Mouse (Mus musculus) embryonic fibroblast, embryonic 13.5 days (primary cell): Measurements from ENCODE around the gene Cfap97d2. TPM values are rescaled to one million over a fixed set of nuclear protein-coding genes. Genes with fewer than 3 reads are reported as not detected.

Experiments used
- H3K27ac ChIP-seq: 2 replicates; pipeline ENCODE4 v1.5.1; 2012; ENCODE audit warnings: low read length, control low read depth, inconsistent platforms; ENCODE audit not compliant: insufficient read depth
- H3K4me1 ChIP-seq: 2 replicates; pipeline ENCODE4 v1.6.1; 2011; ENCODE audit warnings: low read length; ENCODE audit not compliant: control insufficient read depth, insufficient read depth
- H3K4me3 ChIP-seq: 2 replicates; pipeline ENCODE4 v1.5.1; 2011; ENCODE audit warnings: mild to moderate bottlenecking, control low read depth, low read length; ENCODE audit not compliant: insufficient read depth
- CTCF ChIP-seq: IDR thresholded peaks from 2 replicates; pipeline ENCODE4 v1.5.1; 2011; ENCODE audit warnings: mild to moderate bottlenecking, control low read depth, low read length, moderate library complexity, borderline replicate concordance; ENCODE audit not compliant: insufficient read depth
- POLR2A ChIP-seq: IDR thresholded peaks from 2 replicates; pipeline ENCODE4 v1.6.1; 2011; ENCODE audit warnings: low read depth, mild to moderate bottlenecking, control low read depth, low read length, moderate library complexity
- polyA plus RNA-seq: library from polyadenylated mRNA; stranded (reverse); fragments of >200 nt; gene quantifications from 2 replicates; pipeline ENCODE4 v1.2.4, GENCODE M21; 2011; ENCODE audit warnings: low read depth; ENCODE audit not compliant: missing spikeins, insufficient read length

The Cfap97d2 gene
- polyA plus RNA-seq = not detected in 2 replicates

GRCm38 (mm10) chr8:13705668-13706067, at the start of gene Cfap97d2:
Gene Cfap97d2 (plus strand): TSS chr8:13705889.
- no peak within 1 kb of the TSS for H3K4me3 ChIP-seq
- TF ChIP-seq POLR2A (no peak), CTCF (no peak)
- H3K27ac ChIP-seq = no peak within 1 kb of the TSS

GRCm38 (mm10) chr8:13657479-13657878, 48.2 kb upstream of the Cfap97d2 start:
- H3K4me1 ChIP-seq = 0 out of 2 replicates have a peak, but pooled peaks cover 4% of the 10 kb centered on the region
- no peak overlapping the region for H3K27ac ChIP-seq
- no peak for TF ChIP-seq POLR2A
- no peak for TF ChIP-seq CTCF
- H3K4me3 ChIP-seq = no peak overlapping the region

More at GRCm38 (mm10) chr8:13705668-13706067, at the start of gene Cfap97d2:
- no peaks in the 10 kb centered on the region for H3K4me1 ChIP-seq

GRCm38 (mm10) chr8:13660323-13660722, 45.4 kb upstream of the Cfap97d2 start:
- Histone ChIP-seq H3K4me1 (0 out of 2 replicates have a peak, but pooled peaks cover 4% of the 10 kb centered on the region), H3K4me3 (no peak overlapping the region), H3K27ac (no peak overlapping the region)
- no peak for TF ChIP-seq POLR2A
- TF ChIP-seq CTCF = no peak

- TF ChIP-seq POLR2A (no peak), CTCF (no peak)
- no peak overlapping the region for H3K27ac ChIP-seq
- no peak overlapping the region for H3K4me3 ChIP-seq
- H3K4me1 ChIP-seq = peaks cover 25% of the 10 kb centered on the region
Observed at GRCm38 (mm10) chr8:13664711-13665210, 40.9 kb upstream of the Cfap97d2 start.

GRCm38 (mm10) chr8:13665538-13665937, 40.2 kb upstream of the Cfap97d2 start:
- Histone ChIP-seq H3K27ac (no peak overlapping the region), H3K4me3 (no peak overlapping the region), H3K4me1 (peaks cover 25% of the 10 kb centered on the region)
- TF ChIP-seq POLR2A = no peak
- no peak for TF ChIP-seq CTCF

DNA sequence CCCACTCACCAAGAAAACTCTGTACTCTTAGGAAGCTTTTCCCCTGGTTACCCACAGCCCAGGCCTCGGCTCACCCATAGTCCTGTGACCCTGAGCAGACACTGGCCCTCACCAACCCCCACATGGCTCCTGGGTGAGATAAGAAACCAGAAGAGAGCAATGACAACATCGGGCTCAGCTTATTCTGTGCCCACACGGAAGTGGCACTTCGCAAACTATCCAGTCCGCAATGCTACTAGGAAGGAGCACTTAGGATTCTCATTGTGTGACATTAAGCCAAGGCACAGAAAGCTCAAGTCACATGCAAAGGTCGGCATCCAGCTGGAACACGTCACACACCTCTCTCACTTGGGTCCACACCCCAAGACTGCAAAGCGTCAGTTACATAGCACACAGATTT, 39.7 kb upstream of the Cfap97d2 start:
- Histone ChIP-seq H3K27ac (no peak overlapping the region), H3K4me1 (peaks cover 25% of the 10 kb centered on the region), H3K4me3 (no peak overlapping the region)
- TF ChIP-seq CTCF (no peak), POLR2A (no peak)

- Histone ChIP-seq H3K27ac (peak overlapping the region; percentile 97), H3K4me3 (no peak overlapping the region), H3K4me1 (peaks cover 25% of the 10 kb centered on the region)
- TF ChIP-seq POLR2A = no peak
- TF ChIP-seq CTCF = peak; percentile 25; the same call in 1 of the 2 replicates
Observed at GRCm38 (mm10) chr8:13667917-13668316, 37.8 kb upstream of the Cfap97d2 start.

GRCm38 (mm10) chr8:13668367-13668766, 37.3 kb upstream of the Cfap97d2 start:
- H3K4me3 ChIP-seq = no peak overlapping the region
- H3K27ac ChIP-seq = peak overlapping the region; percentile 97
- H3K4me1 ChIP-seq = peaks cover 28% of the 10 kb centered on the region
- no peak for TF ChIP-seq POLR2A
- TF ChIP-seq CTCF = no peak

DNA sequence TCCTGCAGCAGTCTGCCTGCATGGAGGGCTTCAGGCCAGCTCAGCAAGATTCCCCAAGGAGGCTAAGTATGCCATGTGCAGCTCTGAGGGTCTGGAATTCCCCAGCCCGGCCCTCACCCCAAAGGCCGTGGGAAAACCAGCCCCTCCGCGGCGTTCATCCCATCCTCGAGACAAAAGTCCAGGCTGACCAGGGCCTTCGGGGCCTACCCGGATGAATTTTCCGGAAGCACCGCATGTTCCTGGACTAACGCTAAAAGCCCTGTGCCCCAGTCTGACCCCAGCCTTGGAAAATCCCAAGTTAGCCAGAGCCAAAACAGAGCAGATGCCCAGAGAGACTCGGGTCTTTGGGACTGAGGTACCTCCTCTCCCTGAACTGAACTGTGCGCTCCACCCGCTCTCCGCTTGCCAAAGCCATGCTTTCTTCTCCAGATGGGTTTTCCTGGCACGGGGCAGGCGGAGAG, 35.6 kb upstream of the Cfap97d2 start:
- Histone ChIP-seq H3K4me3 (no peak overlapping the region), H3K4me1 (peaks cover 36% of the 10 kb centered on the region), H3K27ac (no peak overlapping the region)
- TF ChIP-seq CTCF = no peak
- TF ChIP-seq POLR2A = no peak

GRCm38 (mm10) chr8:13671246-13672003, 34.3 kb upstream of the Cfap97d2 start:
- no peak overlapping the region for H3K4me3 ChIP-seq
- TF ChIP-seq POLR2A (no peak), CTCF (no peak)
- no peak overlapping the region for H3K27ac ChIP-seq
- peaks cover 27% of the 10 kb centered on the region for H3K4me1 ChIP-seq
